Mouse (Mus musculus) forebrain, embryonic 15.5 days (tissue): ENCODE results near the gene Ppp2r1a. TPM values are rescaled to one million over a fixed set of nuclear protein-coding genes. Genes with fewer than 3 reads are reported as not detected.

Source experiments
- ATAC-seq: fragments of 200-750 bp; cut with Nextera tagmentation; replicated peaks from 2 replicates; pipeline ENCODE4 v1.8.0; 2017; ENCODE audit warnings: mild to moderate bottlenecking, moderate TSS enrichment, moderate library complexity
- H3K27ac ChIP-seq: fragments of 300-500 bp; sonication (generic); replicated peaks from 2 replicates; pipeline ENCODE4 v1.5.1; 2015; ENCODE audit warnings: mild to moderate bottlenecking, inconsistent platforms
- H3K27me3 ChIP-seq: fragments of 300-500 bp; sonication (generic); 2 replicates; pipeline ENCODE4 v1.6.1; 2015; ENCODE audit warnings: inconsistent platforms
- H3K36me3 ChIP-seq: fragments of 300-500 bp; sonication (generic); 2 replicates; pipeline ENCODE4 v1.6.1; 2015; ENCODE audit warnings: mild to moderate bottlenecking, inconsistent platforms
- H3K4me1 ChIP-seq: fragments of 300-500 bp; sonication (generic); 2 replicates; pipeline ENCODE4 v1.6.1; 2015; ENCODE audit warnings: inconsistent platforms
- H3K4me2 ChIP-seq: fragments of 300-500 bp; sonication (generic); replicated peaks from 2 replicates; pipeline ENCODE4 v1.6.1; 2015; ENCODE audit warnings: mild to moderate bottlenecking, inconsistent platforms
- H3K4me3 ChIP-seq: fragments of 300-500 bp; sonication (generic); 2 replicates; pipeline ENCODE4 v1.5.1; 2015; ENCODE audit warnings: mild to moderate bottlenecking, inconsistent platforms
- H3K9ac ChIP-seq: fragments of 300-500 bp; sonication (generic); replicated peaks from 2 replicates; pipeline ENCODE4 v1.6.1; 2015; ENCODE audit warnings: mild to moderate bottlenecking, inconsistent platforms
- H3K9me3 ChIP-seq: fragments of 300-500 bp; sonication (generic); 2 replicates; pipeline ENCODE4 v1.6.1; 2016; ENCODE audit warnings: inconsistent platforms
- WGBS: fragments of 180-500 bp; shearing (Covaris S2); methylation state at CpG from one replicate; pipeline ENCODE4 v1.1.7; 2015; ENCODE audit warnings: mixed read lengths; 5-methylcytosine and 5-hydroxymethylcytosine counted together
- polyA plus RNA-seq: library from polyadenylated mRNA; unstranded; fragments of >200 nt; fragmentation: Nextera tagmentation; extraction: Ambion mirVana; gene quantifications from 2 replicates; pipeline ENCODE4 v1.2.1, GENCODE M21; 2015

Ppp2r1a gene
- polyA plus RNA-seq, 1 experiment from 2014 or later, result 640 TPM

DNA sequence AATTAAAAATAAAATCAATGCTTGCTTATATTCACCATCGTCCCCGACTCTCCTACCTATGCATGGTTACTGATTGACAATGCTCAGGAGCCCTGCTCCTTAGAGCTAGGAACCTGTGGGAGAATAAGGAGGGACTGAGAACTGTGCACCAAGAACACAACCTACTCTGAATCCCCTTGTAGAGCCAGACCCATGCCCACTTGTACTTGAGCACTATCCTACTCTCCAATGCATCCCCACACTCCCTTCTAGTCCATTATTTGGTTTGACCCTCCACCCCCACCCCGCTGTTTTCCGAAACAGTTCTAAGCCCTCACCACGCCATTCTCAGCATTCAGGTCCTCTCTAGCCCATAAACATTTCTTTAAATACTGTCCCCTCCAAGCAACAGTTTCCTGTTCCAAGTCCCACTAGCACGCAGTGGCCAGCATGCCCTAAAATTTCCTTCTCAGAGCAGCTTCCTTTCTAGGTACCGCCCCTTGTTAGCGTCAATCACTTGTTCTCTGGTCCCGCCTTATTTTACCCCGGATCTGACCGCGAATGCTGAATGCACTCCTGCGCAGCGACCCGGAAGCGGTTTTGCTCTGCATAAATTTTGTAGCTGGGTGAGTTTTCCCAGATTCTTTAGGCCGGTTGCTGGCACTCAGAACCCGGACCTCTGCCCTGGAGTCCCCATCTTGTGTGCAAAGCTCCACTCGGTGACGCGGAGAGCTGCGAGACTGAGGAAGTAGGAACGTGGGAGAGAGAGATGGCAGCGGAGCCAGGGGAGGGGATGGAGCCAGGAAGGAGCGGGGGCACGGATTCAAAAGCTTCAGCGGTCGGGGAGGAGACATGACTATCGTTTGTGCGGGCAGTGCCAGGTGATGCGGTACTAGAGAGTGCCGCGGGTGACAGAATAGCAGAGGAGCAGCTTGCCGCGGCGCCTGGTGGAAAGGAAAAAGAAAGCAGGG, 63.5 kb downstream of the Ppp2r1a start, which contains the start of gene Zfp160:
Zfp160 (plus strand) TSS at position 522 of the 950 bp plus-strand sequence.
- WGBS, result 6% methylated on average over 36 of the region's 36 CpGs

DNA sequence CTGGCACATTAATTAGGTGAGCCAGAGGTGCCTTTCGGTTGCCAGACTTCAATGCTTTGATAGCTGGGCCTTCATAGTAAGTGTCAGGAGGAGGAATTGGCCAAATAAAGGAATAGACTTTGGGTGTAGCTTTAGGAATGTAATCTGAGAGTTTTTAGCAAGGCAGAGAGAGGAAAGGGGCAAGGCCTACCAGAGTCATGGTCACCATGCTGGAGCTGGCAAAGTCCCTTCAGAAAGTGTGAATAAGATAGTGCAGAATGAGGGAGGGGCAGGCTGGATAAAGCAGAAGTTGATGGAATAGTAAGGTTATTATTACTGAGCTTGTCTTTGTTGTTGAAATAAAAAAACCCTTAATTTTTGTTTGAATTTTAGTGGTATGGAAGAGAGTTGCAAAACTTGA, 64.6 kb downstream of the Ppp2r1a start:
- peaks cover 26% of the 10 kb centered on the region for H3K36me3 ChIP-seq
- no peaks in the 10 kb centered on the region for H3K27me3 ChIP-seq
- no peak for ATAC-seq
- no peaks in the 10 kb centered on the region for H3K9me3 ChIP-seq
- 26% methylated on average over 1 of the region's 1 CpGs for WGBS
- H3K9ac ChIP-seq, result peak overlapping the region; percentile 87
- H3K4me1 ChIP-seq, result peaks cover 16% of the 10 kb centered on the region
- peak overlapping the region; percentile 88 for H3K4me3 ChIP-seq
- H3K4me2 ChIP-seq, result peak overlapping the region; percentile 80
- peak overlapping the region; percentile 93; the same call in 1 of the 2 replicates for H3K27ac ChIP-seq

More for the DNA sequence above, 63.5 kb downstream of the Ppp2r1a start, which contains the start of gene Zfp160:
- peak within 1 kb of the TSS; percentile 87 for H3K9ac ChIP-seq
- H3K27ac ChIP-seq, result peak within 1 kb of the TSS; percentile 93
- peaks cover 16% of the 10 kb centered on the region for H3K4me1 ChIP-seq
- peak; percentile 98 for ATAC-seq
- H3K4me3 ChIP-seq, result peak within 1 kb of the TSS; percentile 88
- H3K36me3 ChIP-seq, result peaks cover 20% of the 10 kb centered on the region
- H3K27me3 ChIP-seq, result no peaks in the 10 kb centered on the region
- H3K4me2 ChIP-seq, result peak within 1 kb of the TSS; percentile 80
- H3K9me3 ChIP-seq, result no peaks in the 10 kb centered on the region

Other genes with a start within 250 kb of the Ppp2r1a start
- not detected in 2 replicates for gene Vmn1r227, start 215.5 kb upstream of the Ppp2r1a start, polyA plus RNA-seq
- gene Vmn1r228, start 159.2 kb upstream of the Ppp2r1a start, polyA plus RNA-seq, result not detected in 2 replicates
- gene Vmn1r229, start 133.8 kb upstream of the Ppp2r1a start, polyA plus RNA-seq, result not detected in 2 replicates
- not detected in 2 replicates for gene Vmn1r230, start 104.9 kb upstream of the Ppp2r1a start, polyA plus RNA-seq
- not detected in 2 replicates for gene Vmn1r231, start 40.2 kb upstream of the Ppp2r1a start, polyA plus RNA-seq
- gene Vmn1r232, start 25.6 kb upstream of the Ppp2r1a start, polyA plus RNA-seq, result not detected in 2 replicates
- gene Vmn1r233, start 51.2 kb downstream of the Ppp2r1a start, polyA plus RNA-seq, result not detected in 2 replicates
- gene Zfp160, start 63.6 kb downstream of the Ppp2r1a start, polyA plus RNA-seq, result 19.8 and 19.9 TPM in 2 replicates